Mouse (Mus musculus) monocyte, adult 5-6 weeks (primary cell): Measurements from ENCODE around the gene Itgb2l. TPM values are rescaled to one million over a fixed set of nuclear protein-coding genes. Genes with fewer than 3 reads are reported as not detected.
A peak's percentile ranks its signal among the peaks of the same experiment; 100 is the strongest.
"Not testable (repeated sequence)": the region's sequence is repeated elsewhere in the genome, so short reads cannot be mapped to it uniquely, and the experiment has no call there.

Experiments used
- ATAC-seq: fragments of 153-309, 156-312 bp; replicated peaks from 2 replicates; pipeline ENCODE4 v1.8.0; 2017; ENCODE audit warnings: mild to moderate bottlenecking; ENCODE audit not compliant: low TSS enrichment, insufficient number of reproducible peaks, severe bottlenecking, poor library complexity, low FRiP score
- total RNA-seq: library from RNA; stranded (forward); fragments of 200-1000, 200-491, 200-594 nt; gene quantifications from 3 replicates; pipeline ENCODE4 v1.2.3, GENCODE M21; 2017

Itgb2l gene
- total RNA-seq, result 0.11 to 0.29 TPM in 2 of 3 replicates, not detected in the other

DNA sequence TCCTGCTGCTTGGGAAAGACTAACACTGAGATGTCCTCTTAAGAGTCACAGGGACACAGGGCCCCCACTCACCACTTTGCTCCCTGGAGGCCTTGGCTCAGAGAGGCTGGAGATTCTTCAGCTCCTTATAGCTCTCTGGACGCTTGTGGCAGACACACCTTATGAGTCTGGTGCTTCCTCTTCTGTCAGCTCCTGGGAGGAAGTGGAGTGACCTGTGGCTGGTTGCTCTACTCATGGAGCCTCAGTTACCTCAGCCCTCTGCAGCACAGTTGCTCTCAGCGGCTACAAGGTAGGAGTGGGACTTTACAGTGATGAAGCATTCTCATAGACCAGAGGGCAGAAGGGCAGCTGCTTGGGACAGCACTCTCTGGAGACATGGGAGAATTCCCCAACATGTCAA lies at the start of gene Itgb2l:
Itgb2l (minus strand) TSS at position 152 of the 400 bp plus-strand sequence.
- no peak for ATAC-seq

DNA sequence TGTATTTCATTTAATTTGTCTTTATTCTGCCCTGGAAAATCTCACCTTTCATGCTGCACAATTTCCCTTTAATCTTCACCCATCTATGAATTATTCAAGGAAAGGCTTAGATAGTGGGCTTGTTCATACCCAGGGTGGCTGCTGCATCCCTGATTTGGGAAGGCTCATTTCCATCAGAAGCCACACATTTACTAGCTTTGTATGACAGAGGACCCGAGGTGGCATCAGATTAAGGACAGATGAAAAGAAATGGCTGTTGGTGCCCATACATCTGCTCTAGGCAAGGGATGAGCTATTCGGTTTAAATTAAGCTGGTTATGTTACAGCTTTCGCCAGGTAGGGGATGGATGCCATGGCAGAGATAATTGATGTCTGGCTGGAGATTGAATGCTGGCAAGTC lies 48.1 kb upstream of the Itgb2l start:
- no peak for ATAC-seq

DNA sequence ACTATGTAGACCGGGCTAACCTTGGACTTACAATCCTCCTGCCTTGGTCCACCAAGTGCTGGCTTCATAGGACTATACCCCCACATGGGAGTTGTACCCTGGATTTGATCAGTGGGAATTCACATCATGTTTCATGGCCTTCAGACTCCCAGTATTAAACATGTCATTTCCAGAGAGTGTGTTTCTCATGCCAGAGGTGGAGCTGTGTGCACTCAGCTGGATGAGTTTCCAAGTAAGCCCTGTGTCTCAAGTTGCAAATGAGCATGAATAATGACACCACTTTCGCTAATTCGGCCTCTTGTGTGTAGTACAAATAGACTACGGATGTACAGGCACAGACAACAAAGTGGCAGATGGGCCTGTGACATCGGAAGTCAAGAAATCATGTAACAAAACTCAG lies 44.6 kb upstream of the Itgb2l start:
- ATAC-seq, result no peak

DNA sequence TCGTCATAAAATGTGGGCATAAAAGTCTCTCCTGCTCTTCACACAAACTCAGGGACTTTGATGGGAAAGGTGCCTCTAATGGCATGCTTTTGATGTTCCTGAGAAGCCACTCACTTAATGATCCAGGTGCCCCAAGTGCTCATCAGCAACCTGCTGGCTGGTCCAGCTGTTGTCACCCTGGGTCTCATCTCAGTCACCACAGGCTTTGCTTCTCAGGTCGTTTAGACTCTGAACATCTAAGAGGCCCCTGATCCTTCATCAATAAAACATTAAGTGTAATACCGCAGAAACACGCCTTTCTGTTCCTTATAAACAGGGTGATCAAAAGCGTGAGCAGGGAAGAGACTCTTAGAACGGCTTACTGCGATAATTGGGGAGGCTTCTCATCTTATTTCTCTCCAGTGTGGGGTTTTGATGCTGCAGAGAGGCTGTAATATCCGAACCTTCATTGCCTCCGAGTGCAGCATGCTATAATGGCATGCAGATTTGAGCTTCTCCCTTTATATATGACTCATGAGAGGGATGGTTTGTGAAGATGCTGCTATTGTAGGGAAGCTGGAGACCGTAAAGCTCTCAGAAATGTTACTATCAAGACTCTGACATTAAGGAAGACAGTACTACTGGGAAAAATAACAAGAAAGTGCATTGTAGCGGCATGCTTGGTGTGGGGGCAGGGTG lies 43.7 kb upstream of the Itgb2l start:
- ATAC-seq, result no peak

DNA sequence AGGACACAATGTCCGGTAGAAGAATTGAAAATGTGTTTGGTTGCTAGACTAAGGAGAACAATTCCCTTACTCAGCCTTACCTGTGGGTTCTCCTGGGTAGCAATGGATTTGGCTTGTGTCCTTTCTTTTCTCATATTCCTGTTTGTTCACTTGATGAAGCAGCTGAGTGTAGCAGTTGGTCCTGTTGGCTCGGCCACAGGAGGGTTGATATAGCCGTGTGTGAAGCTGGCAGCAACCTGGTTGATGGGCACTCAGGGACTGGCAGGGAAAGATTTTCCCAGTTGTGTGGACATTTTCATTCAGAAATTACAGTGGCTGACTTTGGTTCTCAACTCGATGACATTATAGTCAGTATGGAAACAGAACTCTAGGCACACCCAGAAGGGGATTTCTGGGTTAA lies 38.4 kb upstream of the Itgb2l start:
- no peak for ATAC-seq

DNA sequence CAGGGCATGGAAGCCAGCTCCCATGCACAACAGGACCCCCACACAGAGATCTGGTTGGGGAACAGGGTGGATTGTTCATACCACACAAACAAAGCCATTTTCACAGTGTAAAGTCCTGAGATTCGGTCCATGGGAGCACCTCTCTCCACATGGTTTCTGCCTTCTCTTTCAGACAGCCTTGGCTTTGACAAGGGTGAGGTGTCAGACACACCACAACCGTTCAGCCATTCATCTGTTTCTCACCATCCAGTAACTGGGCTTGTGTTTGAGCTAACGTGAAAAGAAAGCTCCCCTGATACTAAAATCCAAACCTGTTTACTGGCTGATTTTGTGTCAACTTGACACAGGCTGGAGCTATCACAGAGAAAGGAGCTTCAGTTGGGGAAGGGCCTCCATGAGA lies 30.8 kb upstream of the Itgb2l start:
- ATAC-seq, result no peak

DNA sequence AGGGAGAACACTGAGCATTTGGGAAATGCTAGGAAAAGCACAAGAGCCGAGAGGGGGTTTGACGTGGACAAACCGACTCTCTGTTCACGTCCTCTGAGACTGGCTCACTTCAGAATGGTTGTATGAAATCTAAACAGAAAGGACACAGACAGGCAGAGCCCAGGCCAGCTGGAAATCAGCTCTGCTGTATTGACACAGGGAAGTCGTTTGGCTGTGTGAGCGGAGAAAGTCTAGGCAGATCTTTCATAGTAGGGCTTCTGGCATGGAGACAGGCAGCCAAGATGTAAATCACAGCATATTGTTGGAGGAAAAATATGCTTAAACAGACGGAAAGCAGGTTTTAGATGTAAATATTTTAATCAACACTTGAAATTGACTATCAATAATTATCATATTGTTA lies 29.4 kb upstream of the Itgb2l start:
- no peak for ATAC-seq

DNA sequence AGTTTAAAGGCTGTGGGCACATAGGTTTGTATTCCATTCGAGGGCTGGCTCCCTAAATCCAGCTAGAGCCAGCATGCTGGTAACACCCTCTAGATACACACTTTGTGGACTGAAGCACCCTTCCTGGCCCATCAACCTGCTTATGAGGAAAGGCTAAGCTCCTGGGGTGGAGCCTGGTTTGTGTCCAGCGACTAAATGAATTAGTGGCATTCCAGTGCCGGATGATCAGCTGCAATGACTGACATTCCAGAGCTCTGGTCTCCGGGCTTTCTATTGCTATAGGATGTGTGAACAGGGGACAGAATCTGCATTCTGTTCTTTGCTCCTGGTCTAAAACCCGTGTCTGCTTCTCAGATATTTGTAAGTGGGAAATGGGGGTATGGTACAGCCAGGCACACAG lies 28.9 kb upstream of the Itgb2l start:
- ATAC-seq, result no peak

DNA sequence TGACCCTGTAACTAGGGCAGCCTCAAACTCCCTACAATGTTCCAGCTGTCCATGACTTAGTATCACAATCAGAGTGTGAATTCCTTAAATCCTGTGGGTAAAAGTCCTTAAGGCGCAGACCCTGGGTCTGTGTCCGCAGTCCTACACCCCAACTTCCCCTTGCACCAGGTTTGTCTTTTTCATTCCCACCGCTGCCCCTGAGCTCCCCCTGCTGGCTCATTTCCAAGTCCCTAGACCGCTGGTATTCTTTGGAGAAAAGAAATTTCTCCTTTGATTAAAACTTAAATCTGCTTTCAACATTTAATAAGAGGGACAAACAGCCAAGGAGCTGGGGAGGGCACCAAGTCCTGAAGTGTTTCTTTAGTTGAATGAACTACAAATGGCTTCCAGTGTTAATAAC lies 26.2 kb upstream of the Itgb2l start:
- ATAC-seq, result no peak

DNA sequence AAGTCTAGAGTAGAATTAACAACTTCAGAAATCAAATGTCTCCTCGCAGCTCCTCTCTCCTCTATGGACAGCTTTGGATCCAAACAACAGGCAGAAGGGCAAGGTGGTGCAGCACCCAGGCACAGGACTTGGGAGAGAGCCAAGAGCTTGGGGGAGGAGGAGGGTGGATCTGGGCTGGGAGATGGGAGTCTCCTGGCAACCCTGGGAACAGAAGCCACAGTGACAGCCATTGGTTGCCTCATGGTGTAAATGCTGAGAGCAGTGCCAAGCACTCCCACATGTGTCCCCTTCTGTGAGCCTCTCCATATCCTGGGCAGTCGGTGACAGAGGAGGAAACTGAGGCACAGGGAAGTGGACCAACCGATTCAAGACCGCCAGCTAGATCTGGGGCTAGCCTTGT lies 25.3 kb upstream of the Itgb2l start:
- no peak for ATAC-seq

DNA sequence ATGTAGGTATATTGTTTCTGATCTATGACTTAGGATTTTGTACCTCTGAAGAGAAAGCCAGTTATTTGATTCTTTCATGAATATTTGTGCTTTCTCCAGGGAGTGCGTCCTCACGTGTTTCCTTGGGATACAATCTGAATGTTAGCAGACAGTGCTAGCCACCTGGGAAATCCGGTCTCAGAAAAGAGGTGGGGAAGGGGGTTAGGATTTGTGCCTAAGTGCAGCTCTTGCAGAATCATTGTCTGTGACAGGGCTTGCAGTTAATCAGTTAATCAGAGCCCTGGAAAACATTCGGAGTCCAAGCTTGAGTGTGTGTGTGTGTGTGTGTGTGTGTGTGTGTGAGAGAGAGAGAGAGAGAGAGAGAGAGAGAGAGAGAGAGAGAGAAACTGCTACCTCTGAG lies 24.6 kb upstream of the Itgb2l start:
- no peak for ATAC-seq

DNA sequence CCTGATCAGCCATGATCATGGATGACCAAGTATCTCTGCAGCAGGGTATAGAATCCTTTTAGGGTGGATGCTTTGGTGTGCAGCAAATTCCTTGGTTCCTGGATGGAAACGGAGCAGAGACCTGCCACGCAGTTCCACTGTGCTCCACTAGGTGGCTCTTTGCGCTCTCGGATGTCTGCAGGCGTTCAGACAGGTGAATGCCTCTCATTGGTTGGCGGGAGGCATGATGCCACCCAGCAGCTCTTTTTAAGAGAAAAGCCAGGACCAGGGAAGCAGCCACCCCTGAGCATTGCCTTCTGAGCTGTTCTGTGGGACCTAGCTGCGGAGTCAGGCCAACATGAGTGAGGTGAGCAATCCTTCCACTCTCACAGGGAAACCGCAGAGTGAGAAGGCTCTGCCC lies 24.0 kb upstream of the Itgb2l start, which contains the start of gene Pcp4:
Pcp4 (plus strand) TSS at position 162 of the 400 bp plus-strand sequence.
- ATAC-seq, result peak; percentile 70; the same call in 1 of the 2 replicates

DNA sequence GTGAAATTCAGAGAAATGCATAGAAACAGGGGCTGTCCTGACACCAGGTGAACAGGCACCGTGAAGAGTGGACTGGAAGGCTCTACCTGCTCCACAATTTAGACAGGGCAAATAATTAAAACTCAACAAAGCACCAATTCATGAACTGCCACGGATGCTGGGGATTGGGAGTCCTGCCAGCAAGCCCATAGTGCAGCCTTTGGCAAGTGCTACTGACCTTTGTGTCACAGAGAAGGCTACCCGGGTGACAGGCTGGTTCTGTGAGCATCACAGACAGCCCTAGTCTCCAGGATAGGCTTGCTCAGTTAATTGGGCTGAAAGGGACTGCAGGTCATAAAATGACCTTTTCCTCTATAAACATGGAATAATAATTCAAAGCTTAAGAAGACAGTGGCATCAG lies 17.4 kb upstream of the Itgb2l start:
- no peak for ATAC-seq

DNA sequence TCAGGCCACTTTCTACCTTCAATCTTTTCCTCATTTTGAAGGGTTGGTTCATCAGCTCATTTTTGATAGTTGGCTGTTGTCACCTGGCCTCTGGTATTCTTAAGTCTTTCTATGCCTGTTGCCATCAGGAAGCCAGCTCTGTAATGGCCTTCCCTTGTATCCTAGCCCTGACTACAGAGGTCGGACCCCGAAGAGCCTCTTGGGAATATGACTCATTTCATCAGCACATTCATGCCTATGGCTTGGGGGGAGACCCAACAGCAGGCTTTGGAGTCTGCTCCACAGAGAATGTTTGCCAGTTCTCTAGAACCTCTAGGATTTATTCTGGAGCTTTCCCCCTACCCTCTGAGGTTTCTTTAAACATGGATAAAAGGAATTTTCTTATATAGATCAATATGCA lies 15.9 kb upstream of the Itgb2l start:
- no peak for ATAC-seq

DNA sequence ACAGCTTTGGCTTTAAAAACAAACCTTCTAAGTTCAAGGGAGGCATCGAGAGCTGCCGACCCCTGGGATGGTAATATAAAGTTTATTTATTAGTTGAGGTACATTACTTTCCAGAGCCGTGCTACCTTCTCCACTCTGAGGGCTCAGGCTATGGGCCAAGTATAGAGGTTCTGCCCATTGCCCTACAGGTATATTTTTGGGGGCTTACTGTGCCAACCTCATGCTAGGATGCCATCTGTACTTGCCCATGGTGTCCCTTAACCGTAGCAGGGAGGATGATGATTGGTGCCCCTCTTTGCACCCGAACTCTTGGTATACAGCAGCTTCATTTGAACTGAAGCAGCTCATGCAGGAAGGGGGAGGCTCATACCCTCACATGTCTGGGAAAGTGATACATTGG lies 14.2 kb upstream of the Itgb2l start:
- no peak for ATAC-seq

DNA sequence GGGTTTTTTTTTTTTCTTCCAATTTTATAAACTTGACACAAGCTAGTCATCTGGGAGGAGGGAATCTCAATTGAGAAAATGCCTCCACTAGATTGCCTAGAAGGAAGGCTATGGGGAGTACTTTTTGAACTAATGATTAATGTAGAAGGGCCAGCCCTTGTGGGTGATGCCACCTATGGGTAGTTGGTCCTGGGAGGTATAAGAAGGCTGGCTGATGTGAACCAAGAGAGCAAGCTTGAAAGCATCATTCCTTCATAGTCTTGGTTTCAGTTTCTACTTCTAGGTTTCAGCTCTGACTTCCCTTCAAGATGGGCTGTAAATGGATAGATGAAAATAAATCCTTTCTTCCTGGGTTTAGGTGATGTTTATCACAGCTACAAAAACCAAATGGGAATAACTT lies 10.7 kb upstream of the Itgb2l start:
- ATAC-seq, result no peak

DNA sequence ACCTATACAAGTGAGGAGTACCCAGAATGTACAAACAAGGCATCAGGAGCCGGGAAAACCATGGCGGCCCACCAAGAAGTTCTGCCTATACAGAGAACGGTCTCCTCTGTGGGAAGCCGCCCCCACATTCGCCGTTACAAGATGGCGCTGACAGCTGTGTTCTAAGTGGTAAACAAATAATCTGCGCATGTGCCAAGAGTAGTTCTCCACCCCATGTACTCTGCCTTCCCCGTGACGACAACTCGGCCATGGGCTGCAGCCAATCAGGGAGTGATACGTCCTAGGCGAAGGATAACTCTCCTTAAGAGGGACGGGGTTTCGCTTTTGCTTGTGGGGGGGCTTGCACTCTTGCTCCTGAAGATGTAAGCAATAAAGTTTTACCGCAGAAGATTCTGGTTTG lies 7.5 kb upstream of the Itgb2l start:
- ATAC-seq, result not testable (repeated sequence)

DNA sequence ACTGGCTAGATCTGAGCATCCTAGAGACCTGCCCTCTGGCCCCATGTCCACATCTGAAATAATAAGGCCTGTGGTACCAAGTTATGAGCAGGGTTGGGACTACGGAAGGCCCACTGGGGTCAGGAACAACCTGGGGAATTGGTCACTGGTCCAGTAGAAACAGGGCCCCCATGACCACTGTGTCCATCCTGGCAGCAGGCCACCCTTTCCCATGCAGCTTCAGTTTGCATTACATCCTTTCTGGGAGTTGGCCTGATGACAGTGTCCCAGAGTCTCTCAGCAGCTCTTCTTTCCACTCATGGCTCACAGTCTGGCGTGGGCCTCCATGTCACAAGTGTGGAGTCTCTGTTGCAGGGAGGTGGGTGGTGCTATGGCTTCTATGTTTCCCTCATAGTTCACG lies 1.6 kb downstream of the Itgb2l start:
- no peak for ATAC-seq

DNA sequence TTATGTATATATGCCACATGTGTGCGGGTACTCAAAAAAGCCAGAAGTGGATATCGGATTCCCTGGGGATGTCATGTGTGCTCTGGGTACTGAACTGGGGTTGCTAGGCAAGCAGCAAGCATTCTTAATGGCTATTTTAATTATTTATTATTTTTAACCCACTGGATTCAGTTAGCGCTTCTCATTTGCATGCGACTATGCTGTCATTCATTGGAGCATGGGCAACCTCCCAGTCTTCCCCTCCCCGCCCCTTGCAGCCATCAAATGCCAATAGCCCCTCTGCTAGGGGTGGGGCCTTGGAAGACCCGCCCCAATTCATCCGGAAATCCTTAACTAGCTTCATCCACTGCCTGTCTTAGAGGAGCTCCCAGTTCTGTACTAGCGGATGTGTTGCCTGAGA lies 2.5 kb downstream of the Itgb2l start:
- ATAC-seq, result no peak

DNA sequence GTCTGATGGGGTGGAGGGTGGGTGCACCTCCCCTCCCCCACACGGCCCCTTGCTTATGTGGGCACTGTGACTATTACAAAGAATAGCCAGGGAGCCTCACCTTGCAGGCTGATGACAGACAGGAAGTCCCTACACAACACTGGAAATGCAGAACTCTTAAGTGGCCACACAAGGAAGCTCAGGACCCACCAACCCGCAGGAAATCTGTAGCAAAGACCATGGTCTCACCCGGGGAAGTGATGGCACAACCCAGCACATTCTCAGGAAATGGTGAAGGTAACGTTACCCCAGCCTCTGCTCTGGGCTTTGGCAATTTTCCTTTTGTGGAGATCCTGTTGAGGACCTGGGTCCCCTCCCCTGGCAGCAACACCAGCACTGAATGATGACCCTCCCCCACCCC lies 3.7 kb downstream of the Itgb2l start:
- no peak for ATAC-seq

DNA sequence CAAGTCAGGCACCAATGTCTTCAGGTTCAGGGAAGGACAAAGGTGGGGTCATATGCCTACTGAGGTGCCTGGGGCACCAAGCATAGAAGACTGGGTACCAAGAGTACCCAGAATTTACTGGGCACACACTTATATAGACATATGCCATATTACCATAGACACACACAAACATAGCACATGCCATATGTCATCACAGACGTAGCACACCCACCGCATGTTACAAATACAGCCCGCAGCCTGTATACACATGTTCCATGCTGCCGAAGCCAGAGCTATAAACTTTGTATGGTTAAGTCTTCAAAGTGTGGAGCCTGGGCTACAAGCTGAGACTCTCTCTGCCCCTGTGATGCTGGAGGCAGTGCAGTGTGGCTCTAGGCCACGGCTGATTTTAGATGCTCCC lies 4.5 kb downstream of the Itgb2l start:
- ATAC-seq, result no peak
